Mouse (Mus musculus) hindbrain, postnatal 0 days (tissue): Measurements from ENCODE around the gene Ppp1r13l. TPM values are rescaled to one million over a fixed set of nuclear protein-coding genes. Genes with fewer than 3 reads are reported as not detected.
A peak's percentile ranks its signal among the peaks of the same experiment; 100 is the strongest.

ENCODE experiments used
- ATAC-seq: fragments of 200-750 bp; cut with Nextera tagmentation; 2 replicates; pipeline ENCODE4 v1.8.0; 2017; ENCODE audit warnings: mild to moderate bottlenecking, moderate TSS enrichment, moderate library complexity
- DNase-seq: peaks from one replicate; pipeline ENCODE4 v3.0.0-alpha.2; 2015; ENCODE audit warnings: low spot score
- H3K27ac ChIP-seq: fragments of 300-500 bp; sonication (generic); 2 replicates; pipeline ENCODE4 v1.5.1; 2014; ENCODE audit warnings: mild to moderate bottlenecking
- H3K27me3 ChIP-seq: fragments of 300-500 bp; sonication (generic); 2 replicates; pipeline ENCODE4 v1.6.1; 2014; ENCODE audit warnings: low read length, mixed read lengths; ENCODE audit not compliant: insufficient read depth
- H3K36me3 ChIP-seq: fragments of 300-500 bp; sonication (generic); 2 replicates; pipeline ENCODE4 v1.6.1; 2014; ENCODE audit warnings: low read length, mixed read lengths; ENCODE audit not compliant: insufficient read depth
- H3K4me1 ChIP-seq: fragments of 300-500 bp; sonication (generic); 2 replicates; pipeline ENCODE4 v1.6.1; 2014; ENCODE audit warnings: antibody characterized with exemption, low read length, mixed read lengths; ENCODE audit not compliant: insufficient read depth
- H3K4me2 ChIP-seq: fragments of 300-500 bp; sonication (generic); 2 replicates; pipeline ENCODE4 v1.6.1; 2014; ENCODE audit warnings: low read depth, mild to moderate bottlenecking, low read length, moderate library complexity, mixed read lengths
- H3K4me3 ChIP-seq: fragments of 300-500 bp; sonication (generic); 2 replicates; pipeline ENCODE4 v1.5.1; 2014; ENCODE audit warnings: low read length
- H3K9ac ChIP-seq: fragments of 300-500 bp; sonication (generic); replicated peaks from 2 replicates; pipeline ENCODE4 v1.6.1; 2014; ENCODE audit warnings: mild to moderate bottlenecking, low read length, moderate library complexity, mixed read lengths
- H3K9me3 ChIP-seq: fragments of 300-500 bp; sonication (generic); 2 replicates; pipeline ENCODE4 v1.6.1; 2016; ENCODE audit warnings: low read length, mixed read lengths
- CTCF ChIP-seq: IDR thresholded peaks from 2 replicates; pipeline ENCODE4 v1.5.1; 2016; ENCODE audit warnings: antibody characterized with exemption, control low read depth, low read depth
- WGBS: fragments of 180-500 bp; shearing (Covaris S2); extraction: QIAGEN DNeasy Blood & Tissue Kit; methylation state at CpG from one replicate; pipeline ENCODE4 v1.1.7; 2014; 5-methylcytosine and 5-hydroxymethylcytosine counted together
- polyA plus RNA-seq: library from polyadenylated mRNA; unstranded; fragments of >200 nt; fragmentation: Nextera tagmentation; extraction: Ambion mirVana; gene quantifications from 2 replicates; pipeline ENCODE4 v1.2.1, GENCODE M21; 2015
- total RNA-seq: library from RNA; depleted of rRNA; stranded (reverse); fragments of >200 nt; gene quantifications from 2 replicates; pipeline ENCODE4 v1.2.3, GENCODE M21; 2014

The Ppp1r13l gene
- total and polyA plus RNA-seq, 2 experiments from 2014 or later: 0.68 to 1.2 TPM

DNA sequence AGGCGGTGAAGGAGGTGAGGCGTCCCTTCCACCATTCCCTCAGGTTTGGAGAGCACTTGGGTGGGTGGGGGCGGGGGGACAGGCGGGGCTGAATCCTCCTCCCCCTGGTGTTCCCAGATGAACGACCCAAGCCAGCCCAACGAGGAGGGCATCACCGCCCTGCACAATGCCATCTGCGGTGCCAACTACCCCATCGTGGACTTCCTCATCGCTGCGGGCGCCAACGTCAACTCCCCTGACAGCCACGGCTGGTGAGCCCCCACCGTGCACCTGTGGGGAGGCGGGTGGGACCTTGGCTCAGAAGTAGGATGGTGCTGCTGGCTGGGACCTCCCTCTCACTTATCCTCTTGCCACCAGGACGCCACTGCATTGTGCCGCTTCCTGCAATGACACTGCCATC, 15.8 kb downstream of the Ppp1r13l start:
- DNase-seq (no peak), ATAC-seq (no peak)
- Histone ChIP-seq H3K9me3 (no peaks in the 10 kb centered on the region), H3K4me1 (no peaks in the 10 kb centered on the region), H3K4me3 (no peak overlapping the region), H3K9ac (no peak overlapping the region), H3K4me2 (no peak overlapping the region), H3K27ac (no peak overlapping the region), H3K36me3 (no peaks in the 10 kb centered on the region), H3K27me3 (no peaks in the 10 kb centered on the region)
- WGBS: 86% methylated on average over 18 of the region's 18 CpGs
- TF ChIP-seq CTCF: no peak

DNA sequence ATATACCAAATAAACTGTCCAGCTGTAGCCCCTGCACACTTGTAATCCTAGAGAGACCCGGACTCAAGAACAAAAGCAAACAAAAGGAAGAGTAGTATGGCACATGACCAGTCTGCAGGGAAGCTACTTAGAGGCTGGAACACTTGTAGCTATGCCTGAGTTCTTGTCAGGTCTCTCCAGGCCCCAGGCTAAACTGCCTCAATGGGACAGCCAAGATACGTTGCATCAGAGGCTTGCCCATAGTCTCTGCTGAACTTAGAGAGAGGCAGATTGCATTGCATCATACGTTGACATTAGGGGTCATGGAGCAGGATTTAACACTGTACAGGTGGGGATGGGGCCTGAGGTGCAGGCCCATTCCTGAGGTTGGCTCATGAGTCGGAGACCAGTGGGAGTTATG, 16.5 kb downstream of the Ppp1r13l start:
- DNase-seq: no peak
- Histone ChIP-seq H3K27me3 (no peaks in the 10 kb centered on the region), H3K36me3 (no peaks in the 10 kb centered on the region), H3K9ac (no peak overlapping the region), H3K4me2 (no peak overlapping the region), H3K4me1 (no peaks in the 10 kb centered on the region), H3K27ac (no peak overlapping the region), H3K4me3 (no peak overlapping the region), H3K9me3 (no peaks in the 10 kb centered on the region)
- TF ChIP-seq CTCF: no peak
- no peak for ATAC-seq
- WGBS: 88% methylated on average over 4 of the region's 4 CpGs

DNA sequence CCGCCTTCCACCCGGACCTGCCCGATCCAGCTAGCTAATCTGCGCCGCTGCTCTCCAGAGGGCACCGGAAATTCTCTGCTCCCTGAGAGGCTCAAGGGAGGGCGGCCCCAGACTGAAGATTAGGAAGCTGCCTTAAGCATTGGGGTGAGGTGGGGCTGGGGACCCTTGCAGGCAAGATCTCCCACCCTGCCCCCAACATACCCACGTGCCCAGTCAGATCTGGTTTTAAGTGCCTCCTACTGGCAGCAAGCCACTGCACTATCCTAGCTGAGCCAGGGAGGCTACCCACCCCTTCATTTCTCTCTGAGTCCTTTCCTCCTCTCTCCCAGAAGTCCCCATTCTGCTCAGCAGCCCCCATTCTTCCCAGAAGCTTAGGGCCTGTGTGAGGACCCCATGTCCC, 18.5 kb downstream of the Ppp1r13l start:
- DNase-seq (no peak), ATAC-seq (no peak)
- no peak for TF ChIP-seq CTCF
- Histone ChIP-seq H3K4me2 (no peak overlapping the region), H3K36me3 (no peaks in the 10 kb centered on the region), H3K9me3 (no peaks in the 10 kb centered on the region), H3K27ac (no peak overlapping the region), H3K27me3 (no peaks in the 10 kb centered on the region), H3K4me3 (no peak overlapping the region), H3K9ac (no peak overlapping the region), H3K4me1 (no peaks in the 10 kb centered on the region; the same call in 1 of the 2 replicates)
- 80% methylated on average over 8 of the region's 8 CpGs for WGBS

DNA sequence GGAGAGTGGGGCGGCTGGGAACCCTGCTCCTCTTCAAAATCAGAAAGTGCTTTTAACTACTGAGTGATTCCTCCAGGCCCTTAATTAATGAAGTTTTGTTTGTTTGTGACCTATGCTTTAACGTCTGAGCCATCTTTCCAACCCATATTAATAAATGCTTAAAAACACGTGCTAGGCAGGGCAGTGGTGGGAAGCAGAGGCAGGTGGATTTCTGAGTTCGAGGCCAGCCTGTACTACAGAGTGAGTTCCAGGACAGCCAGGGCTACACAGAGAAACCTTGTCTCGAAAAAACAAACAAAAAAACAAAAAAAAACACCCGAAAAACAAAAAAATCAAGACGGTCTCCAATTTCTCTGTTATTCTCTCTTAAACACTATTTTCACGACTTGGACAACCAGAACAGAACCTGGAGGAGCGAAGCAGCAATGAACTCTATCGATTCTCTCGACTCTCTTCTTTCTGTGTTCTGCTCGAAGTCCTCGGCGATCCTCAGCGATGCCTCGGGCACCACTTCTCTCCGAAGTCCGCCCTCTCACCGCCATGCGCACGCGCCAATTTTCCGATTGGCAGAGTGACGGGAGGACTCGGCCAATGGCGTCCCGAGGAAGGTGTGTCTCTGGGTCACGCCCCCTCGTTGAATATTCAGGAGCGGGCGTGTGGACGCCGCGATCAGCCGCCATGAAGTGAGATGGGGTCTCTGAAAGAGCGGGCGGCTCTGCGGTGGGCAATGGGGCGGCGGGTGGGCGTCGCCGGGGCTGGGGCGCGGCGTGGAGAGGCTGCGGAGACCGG, 22.0 kb downstream of the Ppp1r13l start, which contains the start of gene Ercc2:
Gene Ercc2 (plus strand): TSS at position 634 of the 789 bp plus-strand sequence.
- H3K4me1 ChIP-seq: no peaks in the 10 kb centered on the region; the same call in 1 of the 2 replicates
- no peaks in the 10 kb centered on the region for H3K27me3 ChIP-seq
- H3K36me3 ChIP-seq: peaks cover 19% of the 10 kb centered on the region
- 6% methylated on average over 48 of the region's 48 CpGs for WGBS
- H3K9me3 ChIP-seq: no peaks in the 10 kb centered on the region
- H3K4me2 ChIP-seq: peak within 1 kb of the TSS; percentile 84
- peak; percentile 97 for ATAC-seq
- TF ChIP-seq CTCF: no peak
- DNase-seq: peak; percentile 100
- peak within 1 kb of the TSS; percentile 76 for H3K9ac ChIP-seq
- peak within 1 kb of the TSS; percentile 73 for H3K27ac ChIP-seq
- H3K4me3 ChIP-seq: peak within 1 kb of the TSS; percentile 87

DNA sequence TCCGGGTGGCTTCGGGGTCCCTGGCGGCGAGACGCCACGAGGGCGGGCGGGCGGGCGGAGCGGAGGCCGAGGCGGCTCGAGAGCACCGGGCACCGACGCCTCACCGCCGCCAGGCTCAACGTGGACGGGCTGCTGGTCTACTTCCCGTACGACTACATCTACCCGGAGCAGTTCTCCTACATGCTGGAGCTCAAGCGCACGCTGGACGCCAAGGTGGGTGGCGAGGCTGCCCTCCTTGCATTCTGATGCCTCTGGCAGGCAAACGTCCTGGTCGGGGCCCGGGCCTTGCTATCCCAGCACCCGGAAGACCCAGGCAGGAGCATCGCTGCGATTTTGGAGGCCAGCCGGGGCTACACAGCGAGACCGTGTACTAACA, 22.6 kb downstream of the Ppp1r13l start:
- ATAC-seq (peak; percentile 68), DNase-seq (peak; percentile 28)
- Histone ChIP-seq H3K9me3 (no peaks in the 10 kb centered on the region), H3K4me3 (peak overlapping the region; percentile 87), H3K27ac (peak overlapping the region; percentile 73), H3K27me3 (no peaks in the 10 kb centered on the region), H3K4me1 (no peaks in the 10 kb centered on the region; the same call in 1 of the 2 replicates), H3K36me3 (peaks cover 24% of the 10 kb centered on the region), H3K9ac (peak overlapping the region; percentile 76), H3K4me2 (peak overlapping the region; percentile 84)
- 2% methylated on average over 31 of the region's 37 CpGs for WGBS
- no peak for TF ChIP-seq CTCF

DNA sequence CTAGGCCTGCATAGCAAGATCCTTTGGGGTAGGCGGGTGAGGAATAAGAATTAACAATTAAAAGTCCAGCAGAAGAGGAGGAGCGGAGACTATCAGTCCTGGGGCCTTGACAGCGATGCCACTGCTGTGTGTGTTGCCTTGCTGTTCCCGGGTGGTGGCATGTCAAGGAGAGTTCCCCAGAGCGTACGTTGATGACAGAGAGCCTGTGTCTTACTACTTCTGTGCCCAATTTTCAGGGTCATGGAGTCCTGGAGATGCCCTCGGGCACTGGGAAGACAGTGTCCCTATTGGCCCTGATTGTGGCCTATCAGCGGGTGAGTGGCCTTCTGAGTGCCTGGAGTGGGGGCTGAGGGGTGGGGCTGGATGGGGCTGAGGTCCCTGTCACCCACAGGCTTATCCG, 24.2 kb downstream of the Ppp1r13l start:
- WGBS: 90% methylated on average over 9 of the region's 9 CpGs
- no peaks in the 10 kb centered on the region; the same call in 1 of the 2 replicates for H3K4me1 ChIP-seq
- no peak for ATAC-seq
- no peak overlapping the region for H3K4me2 ChIP-seq
- no peaks in the 10 kb centered on the region for H3K27me3 ChIP-seq
- no peak overlapping the region for H3K27ac ChIP-seq
- H3K4me3 ChIP-seq: no peak overlapping the region
- DNase-seq: no peak
- TF ChIP-seq CTCF: no peak
- no peak overlapping the region for H3K9ac ChIP-seq
- H3K36me3 ChIP-seq: peaks cover 34% of the 10 kb centered on the region
- no peaks in the 10 kb centered on the region for H3K9me3 ChIP-seq
